Mouse (Mus musculus): ENCODE data around the gene Tceal3. TPM values are rescaled to one million over a fixed set of nuclear protein-coding genes. Genes with fewer than 3 reads are reported as not detected.
"Not testable (repeated sequence)": the region's sequence is repeated elsewhere in the genome, so short reads cannot be mapped to it uniquely, and the experiment has no call there.

Tceal3 gene
- 37.2 and 47.8 TPM in 2 replicates for polyA plus RNA-seq (2015; fragmentation: Nextera tagmentation; extraction: Ambion mirVana)

DNA sequence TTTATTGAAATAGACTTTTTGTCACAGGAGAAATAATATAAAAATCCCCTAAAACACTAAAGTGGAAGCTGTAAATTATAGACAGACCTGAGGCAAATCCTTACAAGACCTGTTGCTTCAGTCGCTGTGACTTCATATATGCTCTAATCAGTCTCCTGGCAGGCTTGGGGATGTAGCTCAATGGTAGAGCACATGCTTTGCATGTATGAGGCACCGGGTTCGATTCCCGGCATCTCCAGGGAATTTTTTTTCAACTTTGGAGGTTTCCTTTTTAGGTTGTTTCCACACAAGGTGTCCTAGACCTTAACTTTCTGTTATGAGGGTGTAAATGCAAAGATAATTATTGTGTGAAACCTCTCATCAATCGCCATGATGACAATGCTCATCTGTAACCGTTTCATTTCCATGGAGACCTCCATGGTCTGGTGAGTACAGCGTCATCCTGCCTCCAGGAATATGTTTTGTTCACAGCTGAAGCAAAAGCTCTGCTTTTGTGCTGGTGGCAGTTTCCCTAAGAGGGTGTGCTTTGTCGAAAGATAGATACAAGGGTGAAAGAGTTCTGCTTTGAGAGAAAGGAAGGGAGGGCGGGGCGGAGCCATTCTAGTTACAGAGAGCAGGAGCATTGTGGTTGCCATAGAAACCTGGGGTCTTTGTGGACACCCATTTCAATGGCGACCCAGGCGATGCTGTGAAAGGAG lies at the start of gene Tceal3:
Gene Tceal3 (plus strand): TSS at position 644 of the 698 bp plus-strand sequence.
- Histone ChIP-seq H3K9me3 (replicated peaks) (no peaks in the 10 kb centered on the region), H3K27ac (replicated peaks) (no peak within 1 kb of the TSS), H3K4me2 (replicated peaks) (no peak within 1 kb of the TSS), H3K9ac (no peak within 1 kb of the TSS), H3K27me3 (no peaks in the 10 kb centered on the region), H3K36me3 (no peaks in the 10 kb centered on the region), H3K4me3 (replicated peaks) (no peak within 1 kb of the TSS), H3K4me1 (no peaks in the 10 kb centered on the region)
- WGBS: 49% methylated on average over 12 of the region's 12 CpGs
- no peak for ATAC-seq (ENCODE audit: insufficient number of reproducible peaks, low FRiP score, low TSS enrichment, low read depth)

DNA sequence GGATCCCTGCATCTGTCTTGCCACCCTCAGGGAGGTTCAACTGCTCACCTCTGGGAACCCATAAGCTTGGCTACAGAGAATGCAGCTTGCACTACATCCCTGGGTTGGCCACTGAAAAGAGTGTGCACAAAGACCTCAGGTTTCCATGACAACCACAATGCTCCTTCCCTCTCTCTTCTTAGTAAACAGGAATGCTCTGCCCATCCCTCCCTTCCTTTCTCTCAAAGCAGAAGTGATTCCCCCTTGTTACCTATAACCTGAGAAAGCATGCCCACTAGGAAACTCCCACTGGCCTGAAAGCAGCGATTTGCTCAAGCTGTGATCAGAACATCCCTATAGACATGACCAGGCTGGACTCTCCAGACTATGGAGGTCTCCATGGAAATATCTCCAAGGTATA lies 46.7 kb upstream of the Tceal3 start, which contains the start of gene Kir3dl2:
Gene Kir3dl2 (minus strand): TSS at position 101 of the 400 bp plus-strand sequence.
- not testable (repeated sequence) for H3K4me3 ChIP-seq (replicated peaks); H3K9ac ChIP-seq; H3K27ac ChIP-seq (replicated peaks); H3K36me3 ChIP-seq; H3K4me1 ChIP-seq; H3K4me2 ChIP-seq (replicated peaks); H3K27me3 ChIP-seq; H3K9me3 ChIP-seq (replicated peaks); ATAC-seq (ENCODE audit: insufficient number of reproducible peaks, low FRiP score, low TSS enrichment, low read depth)
- 84% methylated on average over 1 of the region's 1 CpGs for WGBS

DNA sequence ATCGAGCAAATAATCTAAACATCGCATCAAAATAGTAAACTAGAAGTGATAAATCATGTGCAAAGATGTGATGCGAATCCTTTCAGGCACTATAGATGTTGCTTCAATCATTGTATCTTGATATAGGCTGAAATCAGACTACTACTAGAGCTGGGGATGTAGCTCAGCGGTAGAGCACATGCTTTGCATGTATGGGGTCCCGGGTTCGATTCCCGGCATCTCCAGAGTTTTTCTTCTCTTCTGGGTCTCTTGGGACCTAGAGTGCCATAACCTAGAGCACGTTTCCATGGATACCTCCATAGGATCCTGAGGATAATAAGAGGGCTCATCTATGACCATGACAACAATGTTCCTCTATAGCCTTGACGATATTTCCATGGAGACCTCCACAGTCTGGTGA lies 21.5 kb upstream of the Tceal3 start:
- H3K4me2 ChIP-seq (replicated peaks); H3K9ac ChIP-seq; H3K9me3 ChIP-seq (replicated peaks); H3K4me1 ChIP-seq; ATAC-seq (ENCODE audit: insufficient number of reproducible peaks, low FRiP score, low TSS enrichment, low read depth); H3K4me3 ChIP-seq (replicated peaks); H3K27me3 ChIP-seq; H3K36me3 ChIP-seq; H3K27ac ChIP-seq (replicated peaks): not testable (repeated sequence)
- 89% methylated on average over 9 of the region's 9 CpGs for WGBS

DNA sequence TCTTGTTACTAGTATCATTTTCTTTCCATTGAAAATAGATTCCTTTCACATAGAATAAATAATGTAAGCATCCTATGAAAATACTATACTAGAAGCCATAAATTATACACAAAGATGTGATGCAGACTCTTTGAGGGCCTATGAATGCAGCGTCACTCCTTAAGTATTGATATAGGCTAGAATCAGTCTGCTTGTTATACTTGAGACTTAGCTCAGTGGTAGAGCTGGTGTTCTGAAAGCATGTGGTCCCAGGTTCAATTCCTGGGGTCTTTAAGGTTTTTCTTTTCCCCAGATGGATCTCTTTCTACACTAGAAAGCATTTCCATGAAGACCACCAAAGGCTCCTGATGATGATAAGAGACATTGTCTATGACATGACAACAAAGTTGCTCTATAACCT lies 6.0 kb upstream of the Tceal3 start:
- no peaks in the 10 kb centered on the region for H3K27me3 ChIP-seq
- WGBS: 89% methylated on average over 1 of the region's 1 CpGs
- ATAC-seq (ENCODE audit: insufficient number of reproducible peaks, low FRiP score, low TSS enrichment, low read depth): no peak

DNA sequence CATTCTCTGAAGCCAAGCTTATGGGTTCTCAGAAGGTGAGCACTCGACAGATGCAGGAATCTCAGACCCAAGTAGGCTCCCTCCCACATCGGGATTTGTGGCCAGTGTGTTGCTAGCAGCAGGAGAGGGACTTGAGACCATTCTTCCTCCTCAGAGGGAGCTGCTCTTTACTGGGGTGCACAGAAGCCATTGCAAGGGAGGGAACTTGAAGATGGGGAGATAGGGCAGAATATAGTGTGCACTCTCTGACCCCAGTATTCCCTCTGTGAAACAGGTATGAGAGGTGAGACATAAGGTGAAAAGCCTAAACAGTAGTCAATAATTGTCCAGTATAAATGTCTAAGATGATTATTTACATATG lies 235 bp downstream of the Tceal3 start:
- Histone ChIP-seq H3K4me2 (replicated peaks) (no peak overlapping the region), H3K9me3 (replicated peaks) (no peaks in the 10 kb centered on the region), H3K9ac (no peak overlapping the region), H3K36me3 (no peaks in the 10 kb centered on the region), H3K4me3 (replicated peaks) (no peak overlapping the region), H3K27ac (replicated peaks) (no peak overlapping the region), H3K27me3 (no peaks in the 10 kb centered on the region), H3K4me1 (no peaks in the 10 kb centered on the region)
- WGBS: 27% methylated on average over 2 of the region's 2 CpGs
- ATAC-seq (ENCODE audit: insufficient number of reproducible peaks, low FRiP score, low TSS enrichment, low read depth): no peak

More for the DNA sequence above, 6.0 kb upstream of the Tceal3 start:
- Histone ChIP-seq H3K9ac (no peak overlapping the region), H3K27ac (replicated peaks) (no peak overlapping the region), H3K4me1 (no peaks in the 10 kb centered on the region), H3K4me3 (replicated peaks) (no peak overlapping the region), H3K36me3 (no peaks in the 10 kb centered on the region), H3K9me3 (replicated peaks) (no peaks in the 10 kb centered on the region), H3K4me2 (replicated peaks) (no peak overlapping the region)

DNA sequence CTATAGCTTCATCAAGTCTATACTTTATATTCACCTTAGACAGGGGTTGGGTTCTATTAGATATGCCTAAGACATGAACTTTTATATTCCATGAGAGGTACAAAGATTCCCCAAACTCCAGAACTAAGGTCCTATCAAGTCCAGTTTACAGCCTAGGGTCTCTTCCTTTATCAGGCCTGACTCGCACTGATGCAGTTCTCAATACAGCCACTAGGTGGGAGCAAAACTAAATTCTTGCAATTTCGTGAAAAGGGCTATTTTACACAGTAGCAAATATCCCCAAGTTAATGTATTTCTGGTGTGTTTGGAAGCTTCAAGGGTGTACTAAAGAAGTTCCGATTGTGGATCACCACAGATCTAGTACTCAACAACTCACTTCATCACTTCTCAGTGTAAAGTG lies 8.8 kb downstream of the Tceal3 start:
- H3K27ac ChIP-seq (replicated peaks): no peak overlapping the region
- no peak overlapping the region for H3K9ac ChIP-seq
- WGBS: 14% methylated on average over 3 of the region's 3 CpGs
- H3K27me3 ChIP-seq: no peaks in the 10 kb centered on the region
- no peaks in the 10 kb centered on the region for H3K4me1 ChIP-seq
- no peak overlapping the region for H3K4me2 ChIP-seq (replicated peaks)
- no peak for ATAC-seq (ENCODE audit: insufficient number of reproducible peaks, low FRiP score, low TSS enrichment, low read depth)
- H3K4me3 ChIP-seq (replicated peaks): no peak overlapping the region
- H3K9me3 ChIP-seq (replicated peaks): no peaks in the 10 kb centered on the region
- H3K36me3 ChIP-seq: no peaks in the 10 kb centered on the region

DNA sequence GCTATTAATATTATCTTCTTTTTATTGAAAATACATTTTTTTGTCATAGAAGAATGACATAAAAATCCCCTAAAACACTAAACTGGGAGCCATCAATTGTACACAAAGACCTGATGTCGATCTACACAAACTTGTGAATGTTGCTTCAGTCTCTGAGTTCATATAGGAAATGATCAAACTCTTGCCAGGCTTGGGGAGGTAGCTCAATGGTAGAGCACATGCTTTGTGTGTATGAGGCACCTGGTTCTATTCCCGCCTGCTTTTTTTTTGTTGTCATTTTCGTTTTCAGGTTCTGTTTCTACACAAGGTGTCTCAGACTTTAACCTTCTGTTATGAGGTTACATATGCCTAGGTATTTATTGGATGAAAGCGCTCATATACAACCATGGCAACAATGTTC lies 16.3 kb downstream of the Tceal3 start:
- WGBS: 82% methylated on average over 4 of the region's 4 CpGs
- Histone ChIP-seq H3K4me2 (replicated peaks) (no peak overlapping the region), H3K4me3 (replicated peaks) (no peak overlapping the region), H3K36me3 (no peaks in the 10 kb centered on the region), H3K27ac (replicated peaks) (no peak overlapping the region), H3K9me3 (replicated peaks) (no peaks in the 10 kb centered on the region), H3K9ac (no peak overlapping the region), H3K4me1 (no peaks in the 10 kb centered on the region), H3K27me3 (no peaks in the 10 kb centered on the region)
- no peak for ATAC-seq (ENCODE audit: insufficient number of reproducible peaks, low FRiP score, low TSS enrichment, low read depth)

DNA sequence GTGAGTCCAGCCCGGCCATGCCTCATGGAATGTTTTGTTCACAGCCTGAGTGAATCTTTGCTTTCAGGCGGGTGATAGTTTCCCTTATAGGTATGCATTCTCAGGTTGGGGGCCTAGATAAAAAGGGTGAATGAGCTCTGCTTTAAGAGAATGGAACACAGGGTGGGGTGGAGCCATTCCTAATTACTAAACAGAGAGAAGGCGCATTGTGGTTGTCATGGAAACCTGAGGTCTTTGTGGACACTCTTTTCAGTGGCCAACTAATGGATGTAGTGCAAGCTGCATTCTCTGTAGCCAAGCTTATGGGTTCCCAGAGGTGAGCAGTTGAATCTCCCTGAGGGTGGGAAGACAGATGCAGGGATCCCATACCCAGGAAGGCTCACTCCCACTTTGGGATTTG lies 16.8 kb downstream of the Tceal3 start:
- no peak for ATAC-seq (ENCODE audit: insufficient number of reproducible peaks, low FRiP score, low TSS enrichment, low read depth)

DNA sequence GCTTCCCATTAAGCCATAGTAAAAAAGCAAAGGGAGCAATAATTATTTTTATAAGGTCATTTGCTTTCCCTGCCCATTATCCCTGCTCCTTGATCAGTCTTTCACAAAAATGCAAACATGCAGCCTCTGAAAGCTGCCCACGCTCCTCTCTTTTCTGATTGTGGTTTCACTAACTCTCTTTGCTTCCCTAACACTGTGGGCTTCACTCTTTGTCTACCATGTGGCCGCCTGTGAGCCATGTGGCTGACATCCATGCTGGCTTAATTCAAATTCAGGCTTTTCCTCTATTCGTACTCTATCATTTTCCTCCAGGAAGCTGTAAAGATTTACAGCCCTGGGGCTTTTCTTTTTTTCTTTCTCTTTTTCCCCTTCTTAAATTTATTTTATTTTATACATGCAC lies 20.7 kb downstream of the Tceal3 start:
- 44% methylated on average over 3 of the region's 3 CpGs for WGBS
- Histone ChIP-seq H3K4me3 (replicated peaks) (no peak overlapping the region), H3K27ac (replicated peaks) (no peak overlapping the region), H3K27me3 (no peaks in the 10 kb centered on the region), H3K4me1 (no peaks in the 10 kb centered on the region), H3K9ac (no peak overlapping the region), H3K4me2 (replicated peaks) (no peak overlapping the region), H3K36me3 (no peaks in the 10 kb centered on the region), H3K9me3 (replicated peaks) (no peaks in the 10 kb centered on the region)
- ATAC-seq (ENCODE audit: insufficient number of reproducible peaks, low FRiP score, low TSS enrichment, low read depth): no peak

More for the DNA sequence above, 16.8 kb downstream of the Tceal3 start:
- H3K36me3 ChIP-seq: no peaks in the 10 kb centered on the region
- WGBS: 67% methylated on average over 3 of the region's 3 CpGs
- no peaks in the 10 kb centered on the region for H3K9me3 ChIP-seq (replicated peaks)
- H3K4me1 ChIP-seq: no peaks in the 10 kb centered on the region
- no peaks in the 10 kb centered on the region for H3K27me3 ChIP-seq
- no peak overlapping the region for H3K4me3 ChIP-seq (replicated peaks)
- no peak overlapping the region for H3K4me2 ChIP-seq (replicated peaks)
- H3K27ac ChIP-seq (replicated peaks): no peak overlapping the region
- no peak overlapping the region for H3K9ac ChIP-seq

DNA sequence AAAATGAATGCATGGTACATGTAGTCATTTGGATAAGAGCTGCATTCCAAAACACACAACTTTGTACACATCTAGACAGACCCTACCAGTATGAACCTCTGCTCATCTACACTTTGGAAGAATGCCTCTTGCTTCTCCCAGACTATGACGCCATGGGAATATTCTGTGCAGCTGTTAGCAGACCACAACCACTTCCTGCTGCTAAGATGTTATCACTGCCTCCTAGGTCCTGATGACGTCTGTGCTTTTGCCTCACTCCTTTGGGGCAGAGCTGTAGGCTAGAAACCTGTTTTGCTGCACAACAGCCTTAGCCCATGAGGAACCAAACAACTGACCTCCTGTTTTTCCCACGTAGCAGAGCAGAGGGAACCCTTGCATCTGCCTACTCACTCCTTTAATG lies 25.2 kb downstream of the Tceal3 start:
- H3K9me3 ChIP-seq (replicated peaks); H3K36me3 ChIP-seq; H3K27ac ChIP-seq (replicated peaks); H3K4me1 ChIP-seq; H3K27me3 ChIP-seq; H3K9ac ChIP-seq; ATAC-seq (ENCODE audit: insufficient number of reproducible peaks, low FRiP score, low TSS enrichment, low read depth); H3K4me2 ChIP-seq (replicated peaks); H3K4me3 ChIP-seq (replicated peaks): not testable (repeated sequence)
- 32% methylated on average over 3 of the region's 3 CpGs for WGBS

DNA sequence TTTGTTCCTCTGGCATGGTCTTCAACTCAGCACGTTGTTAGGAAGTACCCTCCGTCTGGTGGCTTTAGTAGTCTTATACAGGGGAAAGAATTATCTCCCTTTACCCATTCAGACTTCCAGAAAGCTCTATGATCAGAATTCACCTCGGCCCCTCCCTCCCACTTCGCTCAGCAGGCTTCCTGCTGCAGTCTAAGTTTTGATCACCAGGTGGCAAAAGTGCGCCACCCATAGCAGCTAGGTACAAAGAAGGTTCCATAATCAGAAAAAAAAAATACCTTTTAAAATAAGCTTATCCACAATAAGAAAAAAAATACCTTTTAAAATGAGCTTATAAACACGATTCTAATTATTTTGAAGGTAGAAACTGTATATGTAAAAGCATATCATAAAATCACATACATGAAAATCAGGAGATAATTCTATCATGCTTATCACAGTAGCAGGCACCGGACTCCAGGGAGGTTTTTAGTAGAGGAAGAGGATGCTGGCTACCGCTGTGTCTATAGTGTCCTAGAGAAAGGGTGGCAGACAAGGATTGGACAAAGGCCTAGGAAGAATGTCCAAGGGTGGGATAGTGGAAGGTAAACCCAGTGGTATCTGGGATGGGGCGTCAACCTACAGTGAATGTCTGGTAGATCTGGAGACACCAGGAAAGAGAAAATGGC lies 34.4 kb downstream of the Tceal3 start:
- no peaks in the 10 kb centered on the region for H3K4me1 ChIP-seq

DNA sequence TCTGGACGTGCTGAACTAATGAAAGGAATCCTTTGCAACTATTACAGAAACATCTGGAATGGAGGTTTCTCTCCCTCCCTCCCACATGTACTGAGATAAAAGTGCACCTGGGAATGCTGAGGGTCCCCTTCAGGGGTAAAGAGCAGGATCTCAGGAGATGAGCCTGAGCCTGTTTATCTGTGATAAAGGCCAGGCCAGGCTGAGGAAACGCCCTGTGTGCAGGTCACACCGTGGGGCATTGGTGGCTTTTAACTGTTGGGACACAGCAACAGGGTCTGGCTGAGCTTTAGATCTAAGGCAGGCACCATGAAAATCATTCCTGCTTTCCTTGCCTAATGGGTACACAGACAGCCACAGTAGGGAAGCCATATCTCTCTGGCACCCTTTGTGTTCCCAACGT lies 35.3 kb downstream of the Tceal3 start:
- Histone ChIP-seq H3K27ac (replicated peaks) (no peak overlapping the region), H3K9ac (no peak overlapping the region), H3K36me3 (no peaks in the 10 kb centered on the region), H3K9me3 (replicated peaks) (no peaks in the 10 kb centered on the region), H3K27me3 (no peaks in the 10 kb centered on the region), H3K4me2 (replicated peaks) (no peak overlapping the region), H3K4me1 (no peaks in the 10 kb centered on the region), H3K4me3 (replicated peaks) (no peak overlapping the region)
- ATAC-seq (ENCODE audit: insufficient number of reproducible peaks, low FRiP score, low TSS enrichment, low read depth): no peak
- WGBS: 54% methylated on average over 4 of the region's 4 CpGs

More for the DNA sequence above, 34.4 kb downstream of the Tceal3 start:
- Histone ChIP-seq H3K9me3 (replicated peaks) (no peaks in the 10 kb centered on the region), H3K27me3 (no peaks in the 10 kb centered on the region), H3K27ac (replicated peaks) (no peak overlapping the region), H3K4me3 (replicated peaks) (no peak overlapping the region), H3K4me2 (replicated peaks) (no peak overlapping the region), H3K9ac (no peak overlapping the region), H3K36me3 (no peaks in the 10 kb centered on the region)
- 47% methylated on average over 9 of the region's 9 CpGs for WGBS
- ATAC-seq (ENCODE audit: insufficient number of reproducible peaks, low FRiP score, low TSS enrichment, low read depth): no peak
